Mouse (Mus musculus): ENCODE data around the gene B4galnt2. TPM values are rescaled to one million over a fixed set of nuclear protein-coding genes. Genes with fewer than 3 reads are reported as not detected.

B4galnt2 gene
- polyA plus RNA-seq, 1 experiment from 2014 or later, result not detected

GRCm38 (mm10) chr11:95834143-95834667 is 80.5 kb downstream of the B4galnt2 start:
- DNase-seq (ENCODE audit: low spot score), result peak; percentile 70

GRCm38 (mm10) chr11:95833631-95834142 is 81.0 kb downstream of the B4galnt2 start:
- Histone ChIP-seq H3K27ac (replicated peaks; ENCODE audit: low read depth, low read length) (no peak overlapping the region), H3K4me1 (ENCODE audit: control insufficient read depth, insufficient read depth, low read length) (peaks cover 17% of the 10 kb centered on the region), H3K36me3 (ENCODE audit: control insufficient read depth, insufficient read depth, low read length) (no peaks in the 10 kb centered on the region), H3K9me3 (ENCODE audit: control insufficient read depth, low read length) (no peaks in the 10 kb centered on the region), H3K9ac (ENCODE audit: low read depth, low read length) (no peak overlapping the region), H3K27me3 (replicated peaks; ENCODE audit: control insufficient read depth, insufficient read depth, low read length) (peaks cover 80% of the 10 kb centered on the region), H3K4me2 (ENCODE audit: low read depth, low read length) (peak overlapping the region; percentile 17; the same call in 1 of the 2 replicates), H3K4me3 (ENCODE audit: low read depth, low read length) (no peak overlapping the region)
- 5% methylated on average over 16 of the region's 18 CpGs for WGBS
- peak; percentile 35 for ATAC-seq (ENCODE audit: low read depth)
- DNase-seq (ENCODE audit: low spot score), result no peak

More at GRCm38 (mm10) chr11:95834143-95834667, 80.5 kb downstream of the B4galnt2 start:
- Histone ChIP-seq H3K9ac (ENCODE audit: low read depth, low read length) (no peak overlapping the region), H3K4me2 (ENCODE audit: low read depth, low read length) (peak overlapping the region; percentile 17), H3K27me3 (replicated peaks; ENCODE audit: control insufficient read depth, insufficient read depth, low read length) (peaks cover 75% of the 10 kb centered on the region), H3K4me3 (ENCODE audit: low read depth, low read length) (no peak overlapping the region), H3K4me1 (ENCODE audit: control insufficient read depth, insufficient read depth, low read length) (peaks cover 17% of the 10 kb centered on the region), H3K27ac (replicated peaks; ENCODE audit: low read depth, low read length) (no peak overlapping the region), H3K9me3 (ENCODE audit: control insufficient read depth, low read length) (no peaks in the 10 kb centered on the region), H3K36me3 (ENCODE audit: control insufficient read depth, insufficient read depth, low read length) (no peaks in the 10 kb centered on the region)
- ATAC-seq (ENCODE audit: low read depth), result peak; percentile 45
- 5% methylated on average over 21 of the region's 22 CpGs for WGBS

GRCm38 (mm10) chr11:95833006-95833570 is 81.6 kb downstream of the B4galnt2 start:
- 15% methylated on average over 8 of the region's 8 CpGs for WGBS
- ATAC-seq (ENCODE audit: low read depth) (no peak), DNase-seq (ENCODE audit: low spot score) (no peak)
- no peaks in the 10 kb centered on the region for H3K9me3 ChIP-seq (ENCODE audit: control insufficient read depth, low read length)
- no peaks in the 10 kb centered on the region for H3K36me3 ChIP-seq (ENCODE audit: control insufficient read depth, insufficient read depth, low read length)
- H3K27ac ChIP-seq (replicated peaks; ENCODE audit: low read depth, low read length), result no peak overlapping the region
- no peak overlapping the region for H3K4me3 ChIP-seq (ENCODE audit: low read depth, low read length)
- H3K4me2 ChIP-seq (ENCODE audit: low read depth, low read length), result no peak overlapping the region
- peaks cover 17% of the 10 kb centered on the region for H3K4me1 ChIP-seq (ENCODE audit: control insufficient read depth, insufficient read depth, low read length)
- peaks cover 86% of the 10 kb centered on the region for H3K27me3 ChIP-seq (replicated peaks; ENCODE audit: control insufficient read depth, insufficient read depth, low read length)
- H3K9ac ChIP-seq (ENCODE audit: low read depth, low read length), result no peak overlapping the region

DNA sequence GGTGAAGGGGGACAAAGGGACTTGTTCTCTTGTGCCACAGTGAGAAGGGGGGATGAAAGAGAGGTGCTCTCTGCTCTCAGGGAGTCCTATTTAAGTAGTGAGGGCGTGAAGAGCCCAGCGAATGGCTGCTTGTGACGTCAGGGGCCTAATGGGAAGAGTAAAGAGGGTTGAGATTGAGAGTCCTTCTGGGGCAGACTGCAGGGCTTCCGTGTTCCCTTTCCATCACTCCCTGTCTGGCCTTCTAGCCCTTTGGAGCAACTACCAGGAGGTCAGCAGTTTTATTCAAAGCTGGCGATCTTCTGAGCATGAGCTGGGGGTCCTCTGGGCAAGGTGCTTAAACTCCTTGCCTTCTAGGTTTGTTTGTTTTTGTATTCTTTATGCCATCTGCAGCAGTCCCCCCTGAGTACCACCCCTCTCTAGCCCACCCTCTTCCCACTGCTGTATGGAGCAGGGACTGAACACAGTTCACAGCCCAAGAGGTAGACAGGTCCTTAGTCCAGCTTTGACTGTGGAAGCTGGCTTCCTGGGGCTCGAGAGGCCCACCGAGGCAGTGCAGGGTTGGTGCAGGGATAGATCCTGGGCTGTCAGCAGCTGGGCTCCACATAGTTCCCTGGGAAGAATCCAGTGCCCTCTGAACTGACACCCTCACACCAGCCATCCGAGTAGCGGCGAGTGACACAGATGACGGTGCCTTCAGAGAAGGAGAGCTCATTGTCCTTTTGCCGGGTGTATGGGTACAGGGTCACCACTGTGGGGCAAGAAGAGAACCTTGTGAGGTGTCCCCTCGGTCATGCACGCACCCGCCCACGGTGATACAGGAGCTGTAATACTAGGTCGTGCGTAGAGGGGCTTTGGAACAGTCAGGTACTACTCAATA is 82.3 kb downstream of the B4galnt2 start:
- Histone ChIP-seq H3K36me3 (ENCODE audit: control insufficient read depth, insufficient read depth, low read length) (no peaks in the 10 kb centered on the region), H3K4me2 (ENCODE audit: low read depth, low read length) (no peak overlapping the region), H3K27ac (replicated peaks; ENCODE audit: low read depth, low read length) (no peak overlapping the region), H3K9ac (ENCODE audit: low read depth, low read length) (no peak overlapping the region), H3K4me3 (ENCODE audit: low read depth, low read length) (no peak overlapping the region), H3K4me1 (ENCODE audit: control insufficient read depth, insufficient read depth, low read length) (peaks cover 14% of the 10 kb centered on the region), H3K27me3 (replicated peaks; ENCODE audit: control insufficient read depth, insufficient read depth, low read length) (peaks cover 92% of the 10 kb centered on the region), H3K9me3 (ENCODE audit: control insufficient read depth, low read length) (no peaks in the 10 kb centered on the region)
- WGBS, result 40% methylated on average over 18 of the region's 18 CpGs
- ATAC-seq (ENCODE audit: low read depth) (no peak), DNase-seq (ENCODE audit: low spot score) (no peak)

DNA sequence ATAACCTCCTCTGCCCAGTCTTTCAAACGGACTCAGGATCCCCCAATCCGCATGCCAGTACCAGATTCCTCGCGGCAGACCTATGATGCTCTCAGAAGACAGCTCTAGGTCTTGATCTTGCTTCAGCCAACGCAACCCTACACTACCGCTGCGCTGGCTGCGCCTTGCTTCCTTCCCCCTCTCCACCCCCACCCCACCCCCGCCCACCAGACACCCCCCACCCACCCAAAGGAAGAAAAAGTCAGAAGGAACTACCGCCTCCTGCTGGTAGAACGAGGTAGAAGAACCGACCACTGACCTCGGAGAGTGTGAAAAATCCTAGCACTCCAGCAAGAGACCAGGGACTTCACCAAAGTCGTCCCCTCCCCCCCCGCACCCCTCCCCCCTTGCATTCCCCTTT is 83.0 kb downstream of the B4galnt2 start:
- WGBS, result 5% methylated on average over 14 of the region's 15 CpGs
- no peaks in the 10 kb centered on the region for H3K9me3 ChIP-seq (ENCODE audit: control insufficient read depth, low read length)
- no peak overlapping the region for H3K9ac ChIP-seq (ENCODE audit: low read depth, low read length)
- peak overlapping the region; percentile 34 for H3K4me3 ChIP-seq (ENCODE audit: low read depth, low read length)
- no peak overlapping the region for H3K27ac ChIP-seq (replicated peaks; ENCODE audit: low read depth, low read length)
- peaks cover 99% of the 10 kb centered on the region for H3K27me3 ChIP-seq (replicated peaks; ENCODE audit: control insufficient read depth, insufficient read depth, low read length)
- no peaks in the 10 kb centered on the region for H3K36me3 ChIP-seq (ENCODE audit: control insufficient read depth, insufficient read depth, low read length)
- 0 out of 2 replicates have a peak overlapping the region, but pooled peaks have one; percentile 50 for H3K4me2 ChIP-seq (ENCODE audit: low read depth, low read length)
- H3K4me1 ChIP-seq (ENCODE audit: control insufficient read depth, insufficient read depth, low read length), result peaks cover 8% of the 10 kb centered on the region; the same call in 1 of the 2 replicates
- no peak for ATAC-seq (ENCODE audit: low read depth)
- no peak for DNase-seq (ENCODE audit: low spot score)

DNA sequence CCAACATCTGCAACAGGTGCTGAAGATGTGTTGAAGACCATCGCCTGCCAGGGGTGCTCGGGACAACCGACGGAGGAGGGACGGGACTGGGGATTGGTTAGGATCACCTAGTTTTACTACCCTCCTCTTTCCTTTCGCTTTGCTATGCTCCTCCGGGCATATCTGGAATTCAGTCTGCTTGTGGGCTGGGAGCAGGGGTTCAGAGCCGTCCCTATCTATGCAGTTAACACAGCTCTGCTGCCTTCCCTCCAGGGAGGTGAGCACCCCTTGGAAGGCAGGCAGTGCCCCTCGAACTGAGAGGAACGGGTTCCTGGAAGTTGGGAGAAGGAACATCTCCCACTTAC is 83.4 kb downstream of the B4galnt2 start:
- H3K4me2 ChIP-seq (ENCODE audit: low read depth, low read length), result peak overlapping the region; percentile 50
- H3K27me3 ChIP-seq (replicated peaks; ENCODE audit: control insufficient read depth, insufficient read depth, low read length), result peaks cover 99% of the 10 kb centered on the region
- peaks cover 5% of the 10 kb centered on the region; the same call in 1 of the 2 replicates for H3K4me1 ChIP-seq (ENCODE audit: control insufficient read depth, insufficient read depth, low read length)
- no peaks in the 10 kb centered on the region for H3K36me3 ChIP-seq (ENCODE audit: control insufficient read depth, insufficient read depth, low read length)
- ATAC-seq (ENCODE audit: low read depth), result no peak
- WGBS, result 6% methylated on average over 10 of the region's 10 CpGs
- H3K27ac ChIP-seq (replicated peaks; ENCODE audit: low read depth, low read length), result no peak overlapping the region
- DNase-seq (ENCODE audit: low spot score), result no peak
- H3K4me3 ChIP-seq (ENCODE audit: low read depth, low read length), result peak overlapping the region; percentile 34
- H3K9me3 ChIP-seq (ENCODE audit: control insufficient read depth, low read length), result no peaks in the 10 kb centered on the region
- peak overlapping the region; percentile 43; the same call in 1 of the 2 replicates for H3K9ac ChIP-seq (ENCODE audit: low read depth, low read length)

- peak overlapping the region; percentile 50 for H3K4me2 ChIP-seq (ENCODE audit: low read depth, low read length)
- WGBS, result 3% methylated on average over 61 of the region's 80 CpGs
- ATAC-seq (ENCODE audit: low read depth) (no peak), DNase-seq (ENCODE audit: low spot score) (no peak)
- H3K27me3 ChIP-seq (replicated peaks; ENCODE audit: control insufficient read depth, insufficient read depth, low read length), result peaks cover 93% of the 10 kb centered on the region
- no peak overlapping the region for H3K27ac ChIP-seq (replicated peaks; ENCODE audit: low read depth, low read length)
- H3K4me3 ChIP-seq (ENCODE audit: low read depth, low read length), result peak overlapping the region; percentile 34
- peak overlapping the region; percentile 43 for H3K9ac ChIP-seq (ENCODE audit: low read depth, low read length)
- no peaks in the 10 kb centered on the region for H3K9me3 ChIP-seq (ENCODE audit: control insufficient read depth, low read length)
- H3K4me1 ChIP-seq (ENCODE audit: control insufficient read depth, insufficient read depth, low read length), result peaks cover 5% of the 10 kb centered on the region; the same call in 1 of the 2 replicates
- H3K36me3 ChIP-seq (ENCODE audit: control insufficient read depth, insufficient read depth, low read length), result no peaks in the 10 kb centered on the region
These were observed 84.0 kb downstream of the B4galnt2 start for GRCm38 (mm10) chr11:95830411-95831275.

- Histone ChIP-seq H3K27me3 (replicated peaks; ENCODE audit: control insufficient read depth, insufficient read depth, low read length) (peaks cover 93% of the 10 kb centered on the region), H3K9ac (ENCODE audit: low read depth, low read length) (no peak overlapping the region), H3K4me2 (ENCODE audit: low read depth, low read length) (no peak overlapping the region), H3K4me1 (ENCODE audit: control insufficient read depth, insufficient read depth, low read length) (peaks cover 9% of the 10 kb centered on the region), H3K9me3 (ENCODE audit: control insufficient read depth, low read length) (no peaks in the 10 kb centered on the region), H3K27ac (replicated peaks; ENCODE audit: low read depth, low read length) (no peak overlapping the region), H3K36me3 (ENCODE audit: control insufficient read depth, insufficient read depth, low read length) (no peaks in the 10 kb centered on the region), H3K4me3 (ENCODE audit: low read depth, low read length) (0 out of 2 replicates have a peak overlapping the region, but pooled peaks have one; percentile 34)
- no peak for DNase-seq (ENCODE audit: low spot score)
- ATAC-seq (ENCODE audit: low read depth), result no peak
- WGBS, result 31% methylated on average over 4 of the region's 4 CpGs
These were observed 85.1 kb downstream of the B4galnt2 start for GRCm38 (mm10) chr11:95829526-95830050.

Measured in embryonic facial prominence, embryonic 14.5 days (tissue).